Mouse (Mus musculus): ENCODE results near the gene Naa38. TPM values are rescaled to one million over a fixed set of nuclear protein-coding genes. Genes with fewer than 3 reads are reported as not detected.

Gene Naa38
- polyA plus RNA-seq, 1 experiment from 2014 or later: 142 TPM

GRCm38 (mm10) chr11:69414421-69415326 lies 19.4 kb downstream of the Naa38 start:
- ATAC-seq: no peak
- peak overlapping the region; percentile 99 for H3K9ac ChIP-seq (ENCODE audit: low read length)

GRCm38 (mm10) chr11:69415327-69415667 lies 20.0 kb downstream of the Naa38 start:
- Histone ChIP-seq H3K36me3 (ENCODE audit: control insufficient read depth, insufficient read depth, low read length) (peaks cover 19% of the 10 kb centered on the region), H3K27me3 (replicated peaks; ENCODE audit: control insufficient read depth, insufficient read depth, low read length) (no peaks in the 10 kb centered on the region), H3K9ac (ENCODE audit: low read length) (peak overlapping the region; percentile 99), H3K4me1 (ENCODE audit: control insufficient read depth, insufficient read depth, low read length) (peaks cover 57% of the 10 kb centered on the region), H3K4me2 (ENCODE audit: low read length) (peak overlapping the region; percentile 99), H3K4me3 (ENCODE audit: low read depth, low read length) (peak overlapping the region; percentile 77), H3K9me3 (replicated peaks; ENCODE audit: control insufficient read depth, low read length) (no peaks in the 10 kb centered on the region), H3K27ac (ENCODE audit: low read depth, low read length) (peak overlapping the region; percentile 99)
- 0% methylated on average over 3 of the region's 3 CpGs for WGBS
- ATAC-seq (peak; percentile 2), DNase-seq (ENCODE audit: low spot score) (peak; percentile 77)

More at GRCm38 (mm10) chr11:69414421-69415326, 19.4 kb downstream of the Naa38 start:
- 12% methylated on average over 4 of the region's 4 CpGs for WGBS
- H3K27me3 ChIP-seq (replicated peaks; ENCODE audit: control insufficient read depth, insufficient read depth, low read length): no peaks in the 10 kb centered on the region
- peaks cover 19% of the 10 kb centered on the region for H3K36me3 ChIP-seq (ENCODE audit: control insufficient read depth, insufficient read depth, low read length)
- peak overlapping the region; percentile 99 for H3K4me2 ChIP-seq (ENCODE audit: low read length)
- DNase-seq (ENCODE audit: low spot score): no peak
- H3K9me3 ChIP-seq (replicated peaks; ENCODE audit: control insufficient read depth, low read length): no peaks in the 10 kb centered on the region
- H3K4me1 ChIP-seq (ENCODE audit: control insufficient read depth, insufficient read depth, low read length): peaks cover 52% of the 10 kb centered on the region
- peak overlapping the region; percentile 99 for H3K27ac ChIP-seq (ENCODE audit: low read depth, low read length)
- peak overlapping the region; percentile 77 for H3K4me3 ChIP-seq (ENCODE audit: low read depth, low read length)

GRCm38 (mm10) chr11:69415668-69416451 lies 20.6 kb downstream of the Naa38 start:
- H3K9me3 ChIP-seq (replicated peaks; ENCODE audit: control insufficient read depth, low read length): no peaks in the 10 kb centered on the region
- peak overlapping the region; percentile 99 for H3K27ac ChIP-seq (ENCODE audit: low read depth, low read length)
- peak; percentile 93 for DNase-seq (ENCODE audit: low spot score)
- peaks cover 19% of the 10 kb centered on the region for H3K36me3 ChIP-seq (ENCODE audit: control insufficient read depth, insufficient read depth, low read length)
- H3K9ac ChIP-seq (ENCODE audit: low read length): peak overlapping the region; percentile 99
- ATAC-seq: peak; percentile 18; the same call in 1 of the 2 replicates
- peak overlapping the region; percentile 99 for H3K4me2 ChIP-seq (ENCODE audit: low read length)
- H3K27me3 ChIP-seq (replicated peaks; ENCODE audit: control insufficient read depth, insufficient read depth, low read length): peaks cover 4% of the 10 kb centered on the region
- H3K4me3 ChIP-seq (ENCODE audit: low read depth, low read length): peak overlapping the region; percentile 77
- 0% methylated on average over 15 of the region's 25 CpGs for WGBS
- peaks cover 62% of the 10 kb centered on the region for H3K4me1 ChIP-seq (ENCODE audit: control insufficient read depth, insufficient read depth, low read length)

GRCm38 (mm10) chr11:69416509-69416908 lies 21.2 kb downstream of the Naa38 start:
- Histone ChIP-seq H3K9ac (ENCODE audit: low read length) (peak overlapping the region; percentile 56), H3K9me3 (replicated peaks; ENCODE audit: control insufficient read depth, low read length) (no peaks in the 10 kb centered on the region), H3K27me3 (replicated peaks; ENCODE audit: control insufficient read depth, insufficient read depth, low read length) (peaks cover 10% of the 10 kb centered on the region), H3K27ac (ENCODE audit: low read depth, low read length) (peak overlapping the region; percentile 99), H3K4me2 (ENCODE audit: low read length) (peak overlapping the region; percentile 95), H3K4me1 (ENCODE audit: control insufficient read depth, insufficient read depth, low read length) (peaks cover 62% of the 10 kb centered on the region), H3K4me3 (ENCODE audit: low read depth, low read length) (peak overlapping the region; percentile 77), H3K36me3 (ENCODE audit: control insufficient read depth, insufficient read depth, low read length) (peaks cover 19% of the 10 kb centered on the region)
- ATAC-seq (no peak), DNase-seq (ENCODE audit: low spot score) (no peak)
- WGBS: 2% methylated on average over 4 of the region's 4 CpGs

GRCm38 (mm10) chr11:69416921-69417448 lies 21.7 kb downstream of the Naa38 start:
- Histone ChIP-seq H3K4me3 (ENCODE audit: low read depth, low read length) (peak overlapping the region; percentile 77), H3K4me2 (ENCODE audit: low read length) (peak overlapping the region; percentile 95), H3K36me3 (ENCODE audit: control insufficient read depth, insufficient read depth, low read length) (peaks cover 15% of the 10 kb centered on the region), H3K9ac (ENCODE audit: low read length) (peak overlapping the region; percentile 56), H3K27ac (ENCODE audit: low read depth, low read length) (peak overlapping the region; percentile 99), H3K4me1 (ENCODE audit: control insufficient read depth, insufficient read depth, low read length) (peaks cover 59% of the 10 kb centered on the region), H3K9me3 (replicated peaks; ENCODE audit: control insufficient read depth, low read length) (no peaks in the 10 kb centered on the region), H3K27me3 (replicated peaks; ENCODE audit: control insufficient read depth, insufficient read depth, low read length) (peaks cover 13% of the 10 kb centered on the region)
- ATAC-seq: no peak
- 3% methylated on average over 8 of the region's 8 CpGs for WGBS
- DNase-seq (ENCODE audit: low spot score): no peak

- H3K4me3 ChIP-seq (ENCODE audit: low read depth, low read length): peak overlapping the region; percentile 77
- DNase-seq (ENCODE audit: low spot score) (peak; percentile 96), ATAC-seq (peak; percentile 24)
- 0% methylated on average over 39 of the region's 39 CpGs for WGBS
- peaks cover 52% of the 10 kb centered on the region for H3K4me1 ChIP-seq (ENCODE audit: control insufficient read depth, insufficient read depth, low read length)
- H3K9ac ChIP-seq (ENCODE audit: low read length): peak overlapping the region; percentile 56
- H3K4me2 ChIP-seq (ENCODE audit: low read length): peak overlapping the region; percentile 95
- peaks cover 21% of the 10 kb centered on the region for H3K27me3 ChIP-seq (replicated peaks; ENCODE audit: control insufficient read depth, insufficient read depth, low read length)
- H3K36me3 ChIP-seq (ENCODE audit: control insufficient read depth, insufficient read depth, low read length): peaks cover 8% of the 10 kb centered on the region; the same call in 1 of the 2 replicates
- no peaks in the 10 kb centered on the region for H3K9me3 ChIP-seq (replicated peaks; ENCODE audit: control insufficient read depth, low read length)
- peak overlapping the region; percentile 99 for H3K27ac ChIP-seq (ENCODE audit: low read depth, low read length)
Observed at GRCm38 (mm10) chr11:69417449-69418384, 22.4 kb downstream of the Naa38 start.

- ATAC-seq (peak; percentile 90), DNase-seq (ENCODE audit: low spot score) (peak; percentile 98)
- WGBS: under 1% methylated on average over 45 of the region's 45 CpGs
- Histone ChIP-seq H3K9ac (ENCODE audit: low read length) (peak overlapping the region; percentile 54), H3K9me3 (replicated peaks; ENCODE audit: control insufficient read depth, low read length) (no peaks in the 10 kb centered on the region), H3K36me3 (ENCODE audit: control insufficient read depth, insufficient read depth, low read length) (no peaks in the 10 kb centered on the region), H3K27ac (ENCODE audit: low read depth, low read length) (peak overlapping the region; percentile 99), H3K4me1 (ENCODE audit: control insufficient read depth, insufficient read depth, low read length) (peaks cover 42% of the 10 kb centered on the region), H3K4me3 (ENCODE audit: low read depth, low read length) (peak overlapping the region; percentile 77), H3K27me3 (replicated peaks; ENCODE audit: control insufficient read depth, insufficient read depth, low read length) (peaks cover 25% of the 10 kb centered on the region), H3K4me2 (ENCODE audit: low read length) (peak overlapping the region; percentile 95)
Observed at GRCm38 (mm10) chr11:69418481-69419442, 23.5 kb downstream of the Naa38 start.

All from forebrain, embryonic 14.5 days (tissue).